Comparison of ENCODE assay signal across 10 mouse cellular contexts in the genomic region with DNA sequence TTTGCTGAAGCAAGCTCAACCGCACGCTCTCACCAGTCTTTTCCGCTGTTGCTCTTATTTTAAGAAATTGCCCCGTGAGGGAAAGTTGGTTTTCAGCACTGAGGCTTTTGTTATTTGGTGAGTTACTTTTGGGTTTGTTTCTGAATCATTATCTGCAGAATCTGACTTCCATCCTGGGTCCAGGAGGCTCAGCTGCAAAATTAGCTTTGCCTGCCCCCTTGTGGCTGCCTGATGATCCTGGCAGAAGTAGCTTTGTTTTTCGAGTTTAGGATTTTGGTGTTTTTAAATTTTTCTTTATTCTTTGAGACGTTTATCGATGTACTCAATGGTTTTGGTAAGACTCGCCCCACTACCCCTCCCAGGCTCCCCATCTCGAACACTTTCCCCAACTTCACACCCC. TPM values are rescaled to one million over a fixed set of nuclear protein-coding genes. Genes with fewer than 3 reads are reported as not detected.
DNase-seq lines count a peak whose midpoint lies in the region; ATAC-seq and TF ChIP-seq lines count a peak whose summit lies in the region.
"Had no signal": no experiment of that assay in that cellular context is flagged by ENCODE, and none has a peak within 500 bp of the region (broad histone marks: within the 10 kb centered on the region; RNA-seq: fewer than 3 reads in every experiment).

No protein-coding gene starts in this region.

- peak; percentile 72 for DNase-seq in forebrain, embryonic 11.5 days (ENCODE audit: low spot score)
- peak; percentile 6 for DNase-seq in thymus, adult 2 months
- no peak for DNase-seq in thymus, adult 18-20 months
- DNase-seq in embryonic facial prominence, embryonic 10.5 days (ENCODE audit: low spot score), result peak; percentile 70
- peak; percentile 22 for DNase-seq in layer of hippocampus, adult 9-10 months (ENCODE audit: low spot score)
- DNase-seq in mesoderm, embryonic 11.5 days (ENCODE audit: low read depth, low spot score), result peak; percentile 59
- peak; percentile 57 for DNase-seq in urinary bladder, postnatal 25 days (ENCODE audit: low spot score)

- no peak for TF ChIP-seq POLR2A in thymus, adult 2 months (IDR thresholded peaks at IDR 0.05; ENCODE audit: control insufficient read depth, extremely low read depth, insufficient read depth, low read length, poor library complexity)

- H3K9me3 ChIP-seq in forebrain, embryonic 11.5 days (ENCODE audit: control insufficient read depth, low read length), result no peaks in the 10 kb centered on the region
- H3K9me3 ChIP-seq in forebrain, embryonic 16.5 days (ENCODE audit: control insufficient read depth, low read length), result no peaks in the 10 kb centered on the region
- H3K9me3 ChIP-seq in embryonic facial prominence, embryonic 10.5 days, result no peaks in the 10 kb centered on the region

- no peak overlapping the region for H3K27ac ChIP-seq in forebrain, embryonic 11.5 days (ENCODE audit: low read depth, low read length)
- no peak overlapping the region for H3K27ac ChIP-seq in forebrain, embryonic 16.5 days (ENCODE audit: low read length)
- no peak overlapping the region for H3K27ac ChIP-seq in thymus, adult 2 months (ENCODE audit: control insufficient read depth, insufficient read depth, low read length)
- H3K27ac ChIP-seq in embryonic facial prominence, embryonic 10.5 days (replicated peaks), result no peak overlapping the region

- H3K36me3 ChIP-seq in forebrain, embryonic 11.5 days (ENCODE audit: control insufficient read depth, insufficient read depth, low read length), result no peaks in the 10 kb centered on the region
- H3K36me3 ChIP-seq in forebrain, embryonic 16.5 days (ENCODE audit: control insufficient read depth, insufficient read depth), result no peaks in the 10 kb centered on the region
- no peaks in the 10 kb centered on the region for H3K36me3 ChIP-seq in thymus, adult 2 months (ENCODE audit: control insufficient read depth, insufficient read depth, low read length)
- H3K36me3 ChIP-seq in embryonic facial prominence, embryonic 10.5 days (replicated peaks), result no peaks in the 10 kb centered on the region

- WGBS in forebrain, embryonic 11.5 days, result 67% methylated on average over 9 of the region's 9 CpGs
- 62% methylated on average over 9 of the region's 9 CpGs for WGBS in forebrain, embryonic 16.5 days
- 60% methylated on average over 9 of the region's 9 CpGs for whole genome bisulfite sequencing in thymus, adult 2 months
- 63% methylated on average over 9 of the region's 9 CpGs for WGBS in embryonic facial prominence, embryonic 10.5 days

- no peak overlapping the region for H3K4me3 ChIP-seq in forebrain, embryonic 11.5 days (ENCODE audit: low read depth, low read length)
- H3K4me3 ChIP-seq in forebrain, embryonic 16.5 days (replicated peaks; ENCODE audit: low read length), result no peak overlapping the region
- no peak overlapping the region for H3K4me3 ChIP-seq in thymus, adult 2 months (ENCODE audit: control insufficient read depth, insufficient read depth, low read length)
- no peak overlapping the region for H3K4me3 ChIP-seq in embryonic facial prominence, embryonic 10.5 days
- H3K4me3 ChIP-seq: myocyte had no signal

- no peak for TF ChIP-seq CTCF in thymus, adult 2 months (IDR thresholded peaks at IDR 0.05; ENCODE audit: borderline replicate concordance, control insufficient read depth, extremely low read depth, insufficient read depth, low read length, poor library complexity)

- H3K4me2 ChIP-seq in forebrain, embryonic 11.5 days (ENCODE audit: low read depth, low read length, severe bottlenecking), result no peak overlapping the region
- no peak overlapping the region for H3K4me2 ChIP-seq in forebrain, embryonic 16.5 days (ENCODE audit: low read length)

- H3K9ac ChIP-seq in forebrain, embryonic 11.5 days (ENCODE audit: low read length), result no peak overlapping the region
- no peak overlapping the region for H3K9ac ChIP-seq in forebrain, embryonic 16.5 days (replicated peaks; ENCODE audit: low read depth, low read length)

- no peaks in the 10 kb centered on the region for H3K4me1 ChIP-seq in forebrain, embryonic 11.5 days (replicated peaks; ENCODE audit: control insufficient read depth, insufficient read depth, low read length)
- H3K4me1 ChIP-seq in forebrain, embryonic 16.5 days (replicated peaks; ENCODE audit: control insufficient read depth, insufficient read depth, low read length), result no peaks in the 10 kb centered on the region
- H3K4me1 ChIP-seq in thymus, adult 2 months (replicated peaks; ENCODE audit: control insufficient read depth, insufficient read depth, low read length), result no peaks in the 10 kb centered on the region
- H3K4me1 ChIP-seq in embryonic facial prominence, embryonic 10.5 days, result no peaks in the 10 kb centered on the region

- no peaks in the 10 kb centered on the region for H3K27me3 ChIP-seq in forebrain, embryonic 11.5 days (ENCODE audit: control insufficient read depth, insufficient read depth, low read length)
- no peaks in the 10 kb centered on the region for H3K27me3 ChIP-seq in forebrain, embryonic 16.5 days (replicated peaks; ENCODE audit: control insufficient read depth, insufficient read depth, low read length)
- H3K27me3 ChIP-seq in thymus, adult 2 months (ENCODE audit: control insufficient read depth, insufficient read depth, low read length), result no peaks in the 10 kb centered on the region
- no peaks in the 10 kb centered on the region for H3K27me3 ChIP-seq in embryonic facial prominence, embryonic 10.5 days (replicated peaks; ENCODE audit: low read depth, poor library complexity, severe bottlenecking)

- no peak for ATAC-seq in forebrain, embryonic 11.5 days (replicated peaks; ENCODE audit: low FRiP score)
- ATAC-seq in forebrain, embryonic 16.5 days, result no peak

RNA-seq across cellular contexts. Expression of a gene that starts 18.9 kb away (rescaled TPM):
- polyA plus RNA-seq in forebrain, embryonic 11.5 days (2014; fragmentation: Nextera tagmentation; extraction: Ambion mirVana), result not detected in 2 replicates
- polyA plus RNA-seq in forebrain, embryonic 16.5 days (2015; fragmentation: Nextera tagmentation; extraction: Ambion mirVana), result 0.05 TPM in 1 of 2 replicates, not detected in the other
- 0.04 TPM in 1 of 2 replicates, not detected in the other for polyA plus RNA-seq in thymus, adult 2 months (2012; rRNA removed)
- polyA plus RNA-seq in embryonic facial prominence, embryonic 10.5 days (2016; fragmentation: Nextera tagmentation; extraction: Ambion mirVana), result not detected in 2 replicates
- polyA plus RNA-seq: heart, embryonic 14.5 days; myocyte had no signal

Comparison
In these comparisons a context has a peak if more than half of its experiments do, and no peak if none do; other contexts are left out.
1. DNase-seq: peak in forebrain, embryonic 11.5 days (single experiment), thymus, adult 2 months (single experiment), embryonic facial prominence, embryonic 10.5 days (single experiment), layer of hippocampus, adult 9-10 months (single experiment), mesoderm, embryonic 11.5 days (single experiment) and urinary bladder, postnatal 25 days (single experiment); none in thymus, adult 18-20 months (0 of 2).